Comparison of ENCODE assay signal across 8 mouse cellular contexts in the genomic region with DNA sequence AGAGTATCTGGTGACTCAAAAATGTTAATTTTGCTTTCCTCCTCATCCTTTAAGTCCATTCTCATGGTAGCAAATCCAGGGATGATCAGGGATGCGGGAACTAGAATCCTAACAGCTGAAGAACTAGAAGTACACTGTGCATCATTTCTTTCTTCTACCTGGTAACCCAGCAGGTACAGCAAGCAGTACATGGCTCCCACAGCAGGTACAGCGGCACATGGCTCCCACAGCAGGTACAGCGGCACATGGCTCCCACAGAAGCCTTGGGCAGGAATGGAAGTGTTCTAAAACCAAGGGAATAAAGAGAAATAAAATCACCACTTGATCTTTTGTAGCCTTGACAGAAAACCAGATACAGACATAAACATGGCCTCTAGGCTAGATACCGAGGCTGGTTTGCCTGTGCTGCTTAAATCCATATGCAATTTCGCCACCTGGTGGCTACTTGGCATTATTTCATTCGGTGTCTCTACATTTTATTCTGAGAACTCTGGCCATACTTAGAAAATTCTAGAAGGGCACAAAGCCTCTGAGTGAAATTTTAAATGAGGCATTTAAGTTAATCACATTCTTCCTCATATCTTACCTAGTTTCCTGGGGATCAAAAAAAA. TPM values are rescaled to one million over a fixed set of nuclear protein-coding genes. Genes with fewer than 3 reads are reported as not detected.
DNase-seq lines count a peak whose midpoint lies in the region; ATAC-seq and TF ChIP-seq lines count a peak whose summit lies in the region.
"Had no signal": no experiment of that assay in that cellular context is flagged by ENCODE, and none has a peak within 500 bp of the region (broad histone marks: within the 10 kb centered on the region; RNA-seq: fewer than 3 reads in every experiment).

No protein-coding gene starts in this region.

- no peak overlapping the region for H3K4me3 ChIP-seq in small intestine, adult 2 months (ENCODE audit: low read depth, low read length)
- H3K4me3 ChIP-seq: limb, embryonic 15.5 days had no signal

- TF ChIP-seq POLR2A in small intestine, adult 2 months (IDR thresholded peaks at IDR 0.05; ENCODE audit: low read depth, low read length): no peak

- no peak overlapping the region for H3K27ac ChIP-seq in small intestine, adult 2 months (ENCODE audit: insufficient read depth, low read depth, low read length)
- H3K27ac ChIP-seq: limb, embryonic 15.5 days had no signal

- no peaks in the 10 kb centered on the region for H3K4me1 ChIP-seq in small intestine, adult 2 months (ENCODE audit: control insufficient read depth, insufficient read depth, insufficient read length, low read length)
- H3K4me1 ChIP-seq: limb, embryonic 15.5 days had no signal

- TF ChIP-seq CTCF in small intestine, adult 2 months (IDR thresholded peaks at IDR 0.05; ENCODE audit: extremely low read depth, insufficient read length, insufficient replicate concordance, low read depth, low read length): peak; percentile 7; the same call in 1 of the 2 replicates

- peak; percentile 79 for DNase-seq in 416B (ENCODE audit: low read depth)
- DNase-seq in B cell, adult 2 months: peak; percentile 69 to 77
- DNase-seq in brain, adult 2 months (ENCODE audit: low read depth, low spot score): peak; percentile 89
- DNase-seq in kidney, postnatal 14 days: peak; percentile 59

- 52% methylated on average over 6 of the region's 6 CpGs for WGBS in small intestine, adult 2 months

- H3K36me3 ChIP-seq in small intestine, adult 2 months (ENCODE audit: control insufficient read depth, insufficient read depth, low read length): 0 out of 2 replicates have a peak, but pooled peaks cover 2% of the 10 kb centered on the region
- H3K36me3 ChIP-seq: limb, embryonic 15.5 days had no signal

- H3K27me3 ChIP-seq in small intestine, adult 2 months (ENCODE audit: control insufficient read depth, insufficient read depth, low read length): no peaks in the 10 kb centered on the region
- H3K27me3 ChIP-seq: limb, embryonic 15.5 days had no signal

- ATAC-seq in erythroblast, adult 5-6 weeks (replicated peaks; ENCODE audit: low FRiP score, poor library complexity, severe bottlenecking): peak; percentile 78
- ATAC-seq in megakaryocyte progenitor cell, adult 5-6 weeks (replicated peaks; ENCODE audit: poor library complexity): peak; percentile 83

RNA-seq across cellular contexts. Expression of gene Zcchc18, which starts 22.2 kb away (rescaled TPM):
- total RNA-seq in erythroblast, adult 5-6 weeks (2015; ENCODE audit: low replicate concordance): 0.77 TPM in 1 of 2 replicates, not detected in the other
- total RNA-seq in erythroblast, adult 5-6 weeks (2017; ENCODE audit: low replicate concordance): 0.28 TPM in 1 of 2 replicates, not detected in the other
- not detected in 2 replicates for total RNA-seq in megakaryocyte progenitor cell, adult 5-6 weeks (2015)
- total RNA-seq in megakaryocyte progenitor cell, adult 5-6 weeks (2017): 0.14 and 0.25 TPM in 2 replicates
- polyA plus RNA-seq in small intestine, adult 2 months (2012; rRNA removed): 0.30 and 0.52 TPM in 2 replicates

RNA-seq across cellular contexts. Expression of gene Slc25a53, which starts 22.9 kb away (rescaled TPM):
- total RNA-seq in erythroblast, adult 5-6 weeks (2015; ENCODE audit: low replicate concordance): 3.8 and 4.6 TPM in 2 replicates
- 1.8 and 7.8 TPM in 2 replicates for total RNA-seq in erythroblast, adult 5-6 weeks (2017; ENCODE audit: low replicate concordance)
- 8.4 TPM in 2 replicates for total RNA-seq in megakaryocyte progenitor cell, adult 5-6 weeks (2015)
- total RNA-seq in megakaryocyte progenitor cell, adult 5-6 weeks (2017): 4.8 and 12.2 TPM in 2 replicates
- polyA plus RNA-seq in small intestine, adult 2 months (2012; rRNA removed): 0.95 and 1.9 TPM in 2 replicates

RNA-seq across cellular contexts. Expression of gene Fam199x, which starts 34.2 kb away (rescaled TPM):
- total RNA-seq in erythroblast, adult 5-6 weeks (2015; ENCODE audit: low replicate concordance): 0.58 and 1.0 TPM in 2 replicates
- 2.0 and 2.2 TPM in 2 replicates for total RNA-seq in erythroblast, adult 5-6 weeks (2017; ENCODE audit: low replicate concordance)
- total RNA-seq in megakaryocyte progenitor cell, adult 5-6 weeks (2015): 5.6 and 5.9 TPM in 2 replicates
- total RNA-seq in megakaryocyte progenitor cell, adult 5-6 weeks (2017): 9.3 and 11.7 TPM in 2 replicates
- 0.20 and 0.46 TPM in 2 replicates for polyA plus RNA-seq in small intestine, adult 2 months (2012; rRNA removed)

RNA-seq across cellular contexts. Expression of gene Tmsb15b1, which starts 38.5 kb away (rescaled TPM):
- total RNA-seq in erythroblast, adult 5-6 weeks (2015; ENCODE audit: low replicate concordance): not detected in 2 replicates
- 1.7 TPM in 1 of 2 replicates, not detected in the other for total RNA-seq in erythroblast, adult 5-6 weeks (2017; ENCODE audit: low replicate concordance)
- total RNA-seq in megakaryocyte progenitor cell, adult 5-6 weeks (2015): 5.8 and 8.2 TPM in 2 replicates
- total RNA-seq in megakaryocyte progenitor cell, adult 5-6 weeks (2017): 11.0 and 13.1 TPM in 2 replicates
- polyA plus RNA-seq in small intestine, adult 2 months (2012; rRNA removed): not detected in 2 replicates

RNA-seq across cellular contexts. Expression of gene Tmsb15l, which starts 38.5 kb away (rescaled TPM):
- total RNA-seq in erythroblast, adult 5-6 weeks (2015; ENCODE audit: low replicate concordance): not detected in 2 replicates
- total RNA-seq in erythroblast, adult 5-6 weeks (2017; ENCODE audit: low replicate concordance): 3.8 TPM in 1 of 2 replicates, not detected in the other
- 5.6 and 6.3 TPM in 2 replicates for total RNA-seq in megakaryocyte progenitor cell, adult 5-6 weeks (2015)
- total RNA-seq in megakaryocyte progenitor cell, adult 5-6 weeks (2017): 24.7 TPM in 2 replicates
- polyA plus RNA-seq in small intestine, adult 2 months (2012; rRNA removed): 0.32 TPM in 1 of 2 replicates, not detected in the other
